Mouse (Mus musculus) megakaryocyte-erythroid progenitor cell, adult 5-6 weeks (primary cell): ENCODE data around the gene Pyy. TPM values are rescaled to one million over a fixed set of nuclear protein-coding genes. Genes with fewer than 3 reads are reported as not detected.
A peak's percentile ranks its signal among the peaks of the same experiment; 100 is the strongest.

Experiments
- ATAC-seq: replicated peaks from 2 replicates; pipeline ENCODE4 v1.8.0; 2016; ENCODE audit warnings: mild to moderate bottlenecking, inconsistent platforms; ENCODE audit not compliant: severe bottlenecking, poor library complexity, low FRiP score, low TSS enrichment
- total RNA-seq, 2 experiments: library from RNA; stranded (forward) in 1 of 2; stranded (reverse) in 1 of 2; fragments of 200-1000, 215-1000 nt in 1 of 2; fragments of >200 nt in 1 of 2; fragmentation: Nextera tagmentation in 1 of 2; gene quantifications; 2 replicates each; pipeline ENCODE4 v1.2.3; 2014 to 2017

The Pyy gene
- total RNA-seq (2014; fragmentation: Nextera tagmentation) (not detected in 2 replicates), total RNA-seq (2017) (not detected in 2 replicates)

DNA sequence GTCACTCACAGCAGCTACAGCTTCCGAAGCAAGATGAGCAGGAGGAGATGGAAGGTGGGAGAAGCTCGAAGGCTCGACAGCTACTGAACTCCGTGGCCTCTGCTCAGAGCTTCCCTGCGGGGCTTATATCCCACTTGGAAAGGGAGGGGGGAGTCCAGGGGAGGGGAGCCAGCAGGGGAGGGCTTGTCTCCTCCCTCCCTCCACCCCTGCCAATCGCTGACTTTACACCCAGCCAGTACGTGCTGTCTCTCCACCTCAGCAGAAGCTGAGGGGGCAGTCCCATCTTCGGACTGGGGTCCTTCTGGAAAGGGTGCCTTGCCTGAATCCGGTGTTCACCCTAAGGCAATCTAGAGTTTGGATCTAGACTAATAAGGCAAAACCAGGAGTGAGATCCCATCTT, at the start of gene Pyy:
TSS of gene Pyy (minus strand) at position 101 of the 400 bp plus-strand sequence.
- no peak for ATAC-seq

DNA sequence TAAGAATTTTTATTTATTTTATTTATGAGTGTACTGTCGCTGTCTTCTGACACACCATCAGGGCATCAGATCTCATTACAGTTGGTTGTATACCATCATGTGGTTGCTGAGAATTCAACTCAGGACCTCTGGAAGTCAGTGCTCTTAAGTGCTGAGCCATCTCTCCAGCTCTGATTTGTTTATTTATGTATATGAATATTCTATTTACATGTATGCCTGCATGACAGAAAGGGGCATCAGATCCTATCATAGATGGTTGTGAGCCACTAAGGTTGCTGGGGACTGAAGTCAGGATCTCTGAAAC, 49.1 kb upstream of the Pyy start:
- no peak for ATAC-seq

DNA sequence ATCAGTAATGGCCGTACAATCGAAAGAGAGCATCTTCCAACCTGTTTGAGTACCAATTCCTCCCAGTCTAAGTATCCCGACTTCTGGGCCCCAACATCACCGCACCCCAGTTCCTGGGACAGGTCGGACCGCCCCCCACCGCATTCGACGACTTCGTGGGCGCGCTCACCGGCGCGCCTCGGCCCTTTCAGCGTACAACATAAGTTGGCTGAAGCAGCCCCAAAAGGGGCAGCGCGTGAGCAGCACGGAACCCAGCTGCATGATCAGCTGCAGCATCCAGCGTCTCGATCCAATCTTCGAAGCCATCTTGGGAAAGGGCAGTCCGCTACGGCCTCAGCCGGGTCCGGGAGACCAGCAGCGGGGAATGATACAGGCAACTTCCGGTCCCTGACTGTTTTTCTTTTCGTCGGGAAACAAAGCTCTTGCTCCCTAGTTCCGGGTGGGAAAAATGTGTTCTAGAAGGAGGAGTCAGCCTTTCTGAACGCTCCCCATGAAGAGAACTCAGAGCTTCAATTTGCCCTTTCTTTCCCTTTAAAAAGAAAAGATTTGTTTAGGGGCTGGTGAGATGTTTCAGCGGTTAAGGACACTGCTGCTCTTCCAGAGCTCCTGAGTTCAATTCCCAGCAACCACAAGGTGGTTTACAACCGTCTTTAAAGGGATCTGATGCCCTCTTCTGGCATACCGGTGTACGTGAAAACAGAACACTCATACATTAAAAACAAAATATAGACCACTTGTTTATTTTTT, 48.6 kb upstream of the Pyy start, which contains the start of gene Tmem101:
TSS of gene Tmem101 (minus strand) at position 366 of the 747 bp plus-strand sequence.
- peak; percentile 80 for ATAC-seq

DNA sequence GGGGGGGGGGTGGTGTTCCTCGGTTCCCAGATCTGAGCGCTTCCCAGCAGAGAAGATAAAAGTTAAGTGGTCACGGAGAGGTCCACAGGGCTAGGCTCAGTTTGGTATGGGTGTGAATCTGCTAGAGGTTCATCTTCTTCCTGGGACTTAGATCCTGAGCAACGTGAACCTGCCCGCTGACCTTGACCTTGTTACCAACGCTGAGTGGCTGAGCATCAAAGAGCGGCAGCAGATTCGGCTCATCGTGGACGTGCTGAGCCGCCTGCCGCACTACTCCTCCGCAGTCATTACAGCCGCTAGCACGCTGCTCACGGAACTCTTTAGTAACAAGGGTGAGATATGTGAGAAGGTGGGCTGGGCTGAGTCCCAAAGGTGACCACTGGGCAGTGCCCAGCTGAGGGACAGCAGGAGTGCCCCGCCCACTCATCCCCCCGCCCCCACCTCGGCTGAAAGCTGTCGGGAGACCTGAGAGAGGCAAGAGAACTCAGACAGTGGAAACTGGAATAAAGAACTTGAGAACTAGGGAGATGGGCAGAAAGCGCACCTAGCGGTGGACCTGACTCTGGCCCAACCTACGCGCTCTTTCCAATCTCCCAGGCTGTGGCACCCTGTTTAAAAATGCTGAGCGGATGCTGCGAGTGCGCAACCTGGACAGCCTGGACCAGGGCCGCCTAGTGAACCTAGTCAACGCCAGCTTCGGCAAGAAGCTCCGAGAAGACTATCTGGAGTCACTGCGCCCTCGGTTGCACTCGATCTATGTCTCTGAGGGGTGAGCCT, 39.8 kb upstream of the Pyy start:
- ATAC-seq = no peak

DNA sequence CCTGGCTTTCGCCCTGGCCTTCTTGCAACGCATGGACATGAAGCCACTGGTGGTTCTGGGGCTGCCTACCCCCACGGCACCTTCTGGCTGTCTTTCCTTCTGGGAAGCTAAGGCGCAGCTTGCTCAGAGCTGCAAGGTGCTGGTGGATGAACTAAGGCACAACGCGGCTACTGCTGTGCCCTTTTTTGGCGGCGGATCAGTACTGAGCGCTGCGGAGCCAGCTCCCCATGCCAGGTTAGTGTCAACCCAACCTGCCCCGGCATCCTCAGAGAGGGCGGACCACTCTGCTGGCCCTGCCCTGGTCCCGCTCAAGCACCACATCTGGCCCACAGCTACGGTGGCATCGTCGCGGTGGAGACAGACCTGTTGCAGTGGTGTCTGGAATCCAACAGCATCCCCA, 38.9 kb upstream of the Pyy start:
- ATAC-seq = peak; percentile 6

DNA sequence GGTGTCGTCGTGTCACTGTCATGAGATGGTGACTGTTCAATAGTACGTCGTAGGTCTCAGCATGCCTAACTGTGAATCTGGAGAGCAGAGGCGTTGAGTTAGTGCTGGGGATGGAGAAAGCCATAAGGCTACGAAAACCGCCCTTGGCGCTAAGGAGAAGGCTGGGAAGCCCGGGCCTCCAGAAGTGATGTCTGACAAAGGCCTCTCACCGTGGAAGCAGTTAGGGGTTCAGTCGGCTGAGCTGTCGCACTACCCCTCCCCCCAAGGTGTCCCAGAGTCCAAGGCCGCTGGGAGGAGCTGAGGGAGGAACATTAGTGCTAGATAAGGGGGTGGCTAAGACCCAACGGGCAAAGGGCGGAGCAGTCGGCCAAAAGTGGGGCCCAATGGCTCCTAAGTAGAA, 38.4 kb upstream of the Pyy start:
- ATAC-seq = peak; percentile 64

DNA sequence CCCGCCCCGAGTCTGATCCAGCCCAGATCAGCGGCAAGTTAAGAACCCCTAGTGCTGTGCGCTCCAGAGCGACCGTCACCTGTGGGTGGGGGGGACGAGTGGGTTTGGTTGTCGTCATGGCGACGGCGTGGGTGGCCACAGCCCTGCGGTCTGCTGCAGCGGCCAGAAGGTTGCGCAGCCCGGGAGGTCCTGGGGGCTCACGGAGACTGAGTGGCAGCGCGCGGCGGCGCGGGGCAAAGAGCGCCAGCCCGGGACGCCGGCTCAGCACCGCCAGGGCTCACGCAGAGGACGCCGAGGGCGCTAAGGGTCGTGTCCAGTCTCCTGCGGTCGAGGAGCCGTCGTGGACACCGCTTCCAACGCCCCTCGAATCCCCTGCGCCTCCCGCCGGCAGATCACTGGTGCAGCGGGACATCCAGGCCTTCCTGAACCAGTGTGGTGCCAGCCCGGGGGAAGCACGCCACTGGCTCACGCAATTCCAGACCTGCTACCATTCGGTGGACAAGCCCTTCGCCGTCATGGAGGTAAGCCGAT, 37.9 kb upstream of the Pyy start, which contains the start of gene Nags:
TSS of gene Nags (plus strand) at position 43 of the 531 bp plus-strand sequence.
- no peak for ATAC-seq

DNA sequence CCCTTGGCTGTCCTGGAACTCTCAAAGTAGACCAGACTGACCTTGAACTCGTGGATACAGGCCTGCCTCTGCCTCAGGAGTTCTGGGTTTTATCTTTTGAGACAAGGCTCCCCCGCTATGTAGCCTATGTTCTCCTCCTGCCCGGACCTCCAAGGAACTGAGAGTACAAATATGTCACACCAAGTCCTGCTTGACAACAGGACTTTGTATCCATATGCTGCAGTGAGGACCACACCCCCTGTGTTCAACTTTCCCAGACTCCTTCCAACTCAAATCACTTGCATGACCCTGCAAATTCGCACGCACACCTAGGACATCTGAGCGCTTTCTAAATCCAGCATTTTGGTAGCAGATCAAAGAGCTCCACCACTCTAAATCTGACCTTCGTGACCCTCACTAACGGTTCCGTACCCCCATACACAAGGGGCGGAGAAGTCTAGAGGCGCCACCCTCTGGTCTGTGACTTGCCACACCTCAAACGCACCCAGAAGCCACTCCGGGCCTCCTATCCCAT, 37.4 kb upstream of the Pyy start:
- peak; percentile 51 for ATAC-seq

DNA sequence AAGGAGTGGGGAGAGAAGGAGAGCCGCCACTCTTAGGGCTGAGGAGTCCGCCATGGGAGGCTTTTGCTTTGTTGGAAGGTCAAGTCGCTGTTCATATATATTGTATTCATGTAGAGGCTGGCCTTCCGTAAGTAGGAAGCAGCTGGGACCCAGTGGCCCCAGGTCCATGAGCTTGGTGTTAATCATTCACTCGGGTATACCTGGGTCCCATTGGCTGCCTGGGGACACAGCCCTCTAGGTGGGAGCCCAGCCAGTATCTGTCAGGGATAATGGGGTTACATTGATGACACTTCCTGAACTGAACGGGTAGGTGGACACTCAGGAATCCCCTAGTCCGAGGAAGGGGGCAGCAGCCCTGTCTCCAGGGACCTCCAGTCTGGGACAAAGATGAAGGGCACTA, 34.7 kb upstream of the Pyy start:
- ATAC-seq = no peak

DNA sequence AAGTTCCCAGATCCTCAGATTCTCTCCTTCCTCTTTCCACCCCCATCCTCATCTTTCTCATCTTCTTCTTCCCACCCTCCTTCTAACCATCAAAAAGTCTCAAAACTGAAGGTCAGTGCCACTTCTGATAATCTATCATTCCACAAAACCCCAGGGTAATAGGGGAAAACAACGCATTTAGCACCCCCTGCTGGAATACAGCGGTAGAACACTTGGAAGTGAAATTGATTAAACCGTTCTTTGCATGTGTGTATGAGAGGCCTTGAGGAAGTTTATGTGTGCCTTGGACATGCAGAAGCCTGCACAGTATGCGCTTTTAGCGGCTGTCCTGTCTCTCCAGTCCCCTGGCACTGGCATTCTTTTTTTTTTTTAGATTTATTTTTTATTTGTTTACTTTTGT, 32.9 kb upstream of the Pyy start:
- no peak; the same call in 1 of the 2 replicates for ATAC-seq

DNA sequence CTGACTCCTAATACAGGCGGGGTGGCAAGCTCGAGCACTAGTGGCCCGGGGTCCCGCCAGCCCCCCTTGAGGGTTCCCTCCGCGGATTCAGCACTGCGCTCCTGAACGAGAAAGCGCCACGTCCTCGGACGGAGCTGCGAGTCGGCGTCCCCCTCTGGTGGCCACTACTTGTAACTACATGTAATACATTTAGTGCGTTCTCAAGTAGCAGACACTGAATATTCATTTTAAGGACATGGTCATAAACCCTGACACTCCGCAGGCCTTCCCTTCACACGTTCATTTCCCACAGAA, 30.8 kb upstream of the Pyy start:
- peak; percentile 71 for ATAC-seq

DNA sequence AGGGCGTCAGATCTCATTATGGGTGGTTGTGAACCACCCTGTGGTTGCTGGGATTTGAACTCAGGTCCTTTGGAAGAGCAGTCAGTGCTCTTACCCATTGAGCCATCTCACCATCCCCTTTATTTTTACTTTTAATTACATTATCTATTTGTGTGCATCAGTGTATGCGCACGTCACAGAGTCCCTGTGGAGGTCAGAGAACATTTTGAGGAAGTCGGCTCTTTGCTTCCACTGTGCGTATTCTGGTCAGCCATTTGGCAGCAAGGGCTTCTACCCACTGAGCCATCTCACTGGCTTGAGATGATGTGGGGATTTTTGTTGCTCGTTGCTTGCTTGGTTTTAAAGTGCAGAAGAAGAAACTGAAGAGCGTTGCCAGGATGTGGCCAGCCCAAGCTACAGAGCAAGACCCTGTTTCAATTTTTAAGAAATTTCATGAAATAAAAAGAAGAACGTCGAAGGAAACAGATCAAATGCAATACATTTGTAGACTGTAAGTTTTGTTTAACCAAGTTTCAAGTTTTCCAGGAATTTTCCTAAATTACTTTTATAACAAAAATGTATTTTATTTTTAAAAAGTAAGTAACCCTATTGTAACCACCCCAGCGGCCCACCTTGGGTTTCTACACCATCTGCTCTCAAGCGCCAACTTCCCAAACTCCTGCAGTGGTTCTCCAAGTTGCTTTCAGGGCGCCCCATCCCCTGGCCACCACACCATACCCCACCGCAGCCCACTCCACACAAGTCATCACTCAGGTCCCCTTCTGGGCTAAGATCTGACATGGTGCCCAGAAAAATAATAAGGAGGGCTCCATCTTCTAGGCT, 30.2 kb upstream of the Pyy start:
- ATAC-seq = 0 out of 2 replicates have a peak, but pooled peaks have one; percentile 42

DNA sequence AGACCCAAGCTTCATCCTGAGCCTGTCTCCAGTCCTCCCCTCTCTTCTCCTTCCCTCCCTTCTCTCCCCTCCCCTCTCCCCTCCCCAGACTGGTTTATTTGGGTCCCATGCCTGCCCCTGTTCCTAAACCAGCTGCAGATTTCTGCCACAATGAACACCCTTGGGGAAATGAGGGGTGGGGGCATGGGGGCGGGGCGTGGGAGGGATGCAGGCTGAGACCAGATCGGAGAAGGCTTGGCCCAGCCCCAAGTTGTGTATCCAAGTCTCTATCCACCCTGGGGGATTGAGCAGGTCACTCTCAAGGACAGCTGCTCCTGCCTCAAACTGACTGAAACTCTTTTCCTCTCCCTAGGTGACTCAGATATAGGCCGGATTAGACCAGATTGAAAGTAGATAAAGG, 26.9 kb upstream of the Pyy start:
- no peak for ATAC-seq

DNA sequence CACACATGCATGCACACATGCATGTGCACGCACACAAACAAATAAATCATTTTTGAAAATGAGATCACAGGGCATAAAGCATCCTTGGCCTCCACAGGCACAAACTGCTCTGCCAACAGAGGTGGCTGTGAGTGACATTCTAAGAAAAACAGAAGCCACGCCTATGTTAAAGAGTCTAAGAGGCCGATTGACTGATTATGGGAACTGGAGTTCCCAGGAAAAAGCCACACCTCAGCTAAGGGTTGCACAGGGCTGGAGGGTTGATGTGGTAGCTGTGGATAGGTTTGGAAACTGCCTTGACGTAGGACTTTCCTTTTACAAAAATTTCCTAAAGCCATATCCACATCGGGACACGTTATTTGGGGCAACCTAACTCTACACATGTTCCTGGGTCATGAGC, 9.8 kb upstream of the Pyy start:
- ATAC-seq = no peak

DNA sequence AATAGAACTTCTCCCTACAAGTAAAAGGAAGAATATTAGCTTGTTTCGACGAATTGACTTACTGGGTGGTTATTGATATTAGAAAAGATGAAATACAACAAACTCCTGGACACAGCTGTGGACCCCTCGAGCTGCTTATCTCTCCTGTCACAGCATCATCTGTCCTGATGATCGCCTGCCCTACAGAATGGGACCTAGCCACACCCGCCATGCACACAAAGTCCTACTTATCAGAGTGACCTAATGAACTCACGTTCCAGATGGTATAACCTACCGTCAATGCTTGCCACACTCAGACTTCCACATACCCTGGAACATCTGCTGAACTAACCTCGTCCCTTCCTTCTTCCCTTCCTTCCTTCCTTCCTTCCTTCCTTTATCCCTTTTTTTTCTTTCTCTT, 8.6 kb upstream of the Pyy start:
- ATAC-seq = no peak

DNA sequence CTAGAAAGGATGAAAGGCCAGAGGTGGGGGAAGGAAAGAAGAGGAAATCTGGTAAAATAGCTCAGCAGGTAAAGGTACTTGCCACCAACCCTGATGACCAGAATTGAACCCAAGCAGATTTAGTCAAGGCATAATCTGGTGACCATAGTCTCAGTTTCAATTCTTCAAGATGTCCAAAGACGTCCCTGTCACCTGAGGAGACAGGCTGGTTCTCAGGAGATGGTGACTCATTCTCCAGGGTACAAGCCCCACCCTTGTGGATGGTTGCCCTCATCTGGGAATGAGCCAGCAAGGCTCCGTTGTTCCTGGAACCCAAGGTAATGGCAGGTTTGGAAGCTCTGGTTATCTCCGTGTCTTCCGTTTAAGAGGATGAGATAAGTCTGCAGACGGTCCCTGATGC, 3.9 kb upstream of the Pyy start:
- no peak for ATAC-seq

DNA sequence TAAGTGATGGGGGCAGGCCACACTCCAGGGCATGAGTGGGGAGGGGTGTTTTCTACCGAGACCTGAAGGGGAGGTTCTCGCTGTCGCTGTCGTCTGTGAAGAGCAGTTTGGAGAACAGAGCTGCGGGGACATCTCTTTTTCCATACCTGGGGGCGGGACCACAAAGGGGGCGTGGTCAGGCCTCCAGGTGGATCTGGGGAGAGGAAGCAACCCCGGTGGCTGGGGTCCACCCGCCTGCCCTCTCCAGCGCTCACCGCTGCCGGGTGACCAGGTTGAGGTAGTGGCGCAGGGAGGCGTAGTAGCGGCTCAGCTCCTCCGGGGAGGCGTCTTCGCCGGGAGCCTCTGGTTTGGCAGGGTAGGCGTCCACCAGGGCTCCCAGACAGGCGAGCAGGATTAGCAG, 721 bp downstream of the Pyy start:
- no peak for ATAC-seq

DNA sequence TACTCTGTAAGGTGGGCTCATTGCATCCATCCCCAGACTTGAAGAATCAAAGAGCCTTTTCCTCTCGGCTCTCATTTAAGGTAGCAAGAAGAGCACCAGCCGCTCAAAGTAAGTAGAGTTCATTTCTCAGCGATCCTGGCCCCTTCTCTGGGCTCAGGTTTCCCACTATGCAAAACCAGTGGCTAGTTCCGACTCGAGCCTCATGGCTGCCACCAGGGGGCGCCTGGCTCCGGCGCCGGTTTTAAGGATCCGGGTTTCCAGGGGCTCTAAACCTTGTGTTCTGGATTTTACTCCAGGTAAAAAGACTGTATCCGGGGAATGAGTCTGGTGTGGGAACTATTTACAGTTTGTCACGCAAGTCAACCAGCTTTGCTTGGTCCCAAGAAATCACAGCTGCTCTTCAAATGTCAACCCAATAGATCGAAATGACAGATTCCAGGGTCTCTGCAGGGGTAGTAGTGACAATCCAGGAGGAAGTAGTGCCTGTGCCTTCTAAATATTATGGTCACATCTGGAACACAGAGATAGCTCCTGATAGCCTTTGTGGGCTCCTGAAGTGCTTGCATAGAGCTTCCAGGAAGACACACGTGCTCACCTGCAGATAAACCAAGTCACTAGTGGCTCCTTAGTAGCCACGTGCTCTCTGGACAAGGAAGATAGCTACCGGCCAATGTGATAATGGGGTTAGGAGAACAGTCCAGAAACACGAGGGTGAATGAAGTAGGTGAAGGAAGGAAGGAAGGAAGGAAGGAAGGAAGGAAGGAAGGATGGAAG, 5.0 kb downstream of the Pyy start:
- ATAC-seq = peak; percentile 50; the same call in 1 of the 2 replicates

DNA sequence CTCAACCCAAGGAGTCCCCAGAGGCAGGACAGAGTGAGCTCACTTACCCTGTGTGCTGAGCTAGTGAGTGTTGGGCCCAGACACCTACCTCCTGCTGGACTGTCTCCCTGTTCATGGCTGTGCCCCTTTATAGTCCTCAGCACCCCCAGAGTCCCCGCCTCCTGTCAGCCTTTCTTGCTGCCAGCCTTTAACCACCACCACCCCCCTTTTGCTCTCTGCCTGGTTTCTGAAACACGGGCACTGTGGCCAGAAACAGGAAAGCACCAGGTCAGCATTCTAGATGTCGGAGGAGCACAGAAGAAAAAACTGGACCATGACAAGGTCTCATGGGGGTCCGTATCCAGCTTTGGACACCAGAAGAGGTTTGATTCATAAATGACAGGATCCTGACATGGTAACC, 6.4 kb downstream of the Pyy start, which contains the start of gene Ppy:
TSS of gene Ppy (minus strand) at position 101 of the 400 bp plus-strand sequence.
- ATAC-seq = no peak
